Mouse (Mus musculus): Measurements from ENCODE around the gene Kcnc3. TPM values are rescaled to one million over a fixed set of nuclear protein-coding genes. Genes with fewer than 3 reads are reported as not detected.

The Kcnc3 gene
- total RNA-seq, 1 experiment from 2014 or later = 6.0 TPM

DNA sequence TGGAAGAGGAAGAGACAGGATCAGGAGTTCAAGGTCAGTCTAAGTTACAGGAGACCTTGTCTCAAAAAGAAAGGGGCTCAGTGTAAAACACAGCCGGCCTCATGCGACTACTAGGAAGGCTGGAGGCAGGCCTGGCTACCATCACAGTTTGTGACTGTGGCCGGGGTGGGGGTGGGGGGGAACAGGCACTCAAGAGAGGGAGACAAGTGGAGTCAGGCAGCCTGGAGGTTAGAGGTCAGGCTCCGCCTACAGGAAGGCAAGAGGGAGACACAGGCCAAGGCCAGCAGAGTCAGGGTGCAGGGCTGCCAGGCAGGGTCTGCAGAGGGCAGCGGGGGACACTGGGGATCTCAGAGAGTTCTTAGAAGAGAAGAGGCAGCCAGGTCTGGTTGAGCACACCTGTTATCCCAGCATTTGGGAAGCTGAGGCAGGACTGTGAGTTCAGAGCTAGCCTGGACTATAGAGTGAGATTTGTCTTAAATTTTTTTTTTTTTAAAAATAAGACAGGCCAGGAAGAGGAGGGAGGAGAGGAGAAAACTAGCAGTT lies 6.6 kb downstream of the Kcnc3 start:
- no peak for DNase-seq

DNA sequence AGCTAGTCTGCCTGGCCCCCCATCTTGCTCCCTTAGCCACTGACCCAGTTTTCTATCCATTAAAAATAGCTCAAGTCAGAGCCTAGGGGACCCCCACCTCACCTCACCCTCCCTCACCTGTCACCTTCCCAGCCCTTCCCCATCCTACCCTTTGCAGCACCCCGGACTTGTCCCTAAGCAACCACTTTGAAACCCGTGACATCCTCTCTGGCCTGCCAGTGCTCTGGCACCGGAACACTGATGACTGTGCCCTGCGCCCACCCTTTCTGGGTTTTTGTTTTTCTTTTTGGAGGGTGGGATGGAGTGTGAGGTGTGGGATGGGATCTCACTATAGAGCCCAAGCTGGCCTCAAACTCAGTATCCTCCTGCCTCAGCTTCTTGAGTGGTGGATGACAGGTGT lies 7.2 kb downstream of the Kcnc3 start:
- DNase-seq = no peak

DNA sequence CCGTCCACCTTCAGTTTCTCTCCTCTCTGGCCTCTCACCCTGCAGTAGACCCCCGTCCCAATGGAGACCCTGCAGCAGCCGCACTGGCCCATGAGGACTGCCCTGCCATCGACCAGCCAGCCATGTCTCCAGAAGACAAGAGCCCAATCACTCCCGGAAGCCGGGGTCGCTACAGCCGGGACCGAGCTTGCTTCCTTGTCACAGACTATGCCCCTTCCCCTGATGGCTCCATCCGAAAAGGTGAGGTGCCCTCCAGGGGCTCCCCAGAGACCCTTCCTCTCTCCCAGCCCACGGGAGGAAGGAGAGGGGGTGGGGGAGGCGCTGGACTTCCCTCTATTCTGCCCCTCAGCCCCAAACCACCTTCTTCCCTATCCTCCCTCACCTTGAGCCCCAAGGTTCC lies 7.9 kb downstream of the Kcnc3 start:
- no peak for DNase-seq

DNA sequence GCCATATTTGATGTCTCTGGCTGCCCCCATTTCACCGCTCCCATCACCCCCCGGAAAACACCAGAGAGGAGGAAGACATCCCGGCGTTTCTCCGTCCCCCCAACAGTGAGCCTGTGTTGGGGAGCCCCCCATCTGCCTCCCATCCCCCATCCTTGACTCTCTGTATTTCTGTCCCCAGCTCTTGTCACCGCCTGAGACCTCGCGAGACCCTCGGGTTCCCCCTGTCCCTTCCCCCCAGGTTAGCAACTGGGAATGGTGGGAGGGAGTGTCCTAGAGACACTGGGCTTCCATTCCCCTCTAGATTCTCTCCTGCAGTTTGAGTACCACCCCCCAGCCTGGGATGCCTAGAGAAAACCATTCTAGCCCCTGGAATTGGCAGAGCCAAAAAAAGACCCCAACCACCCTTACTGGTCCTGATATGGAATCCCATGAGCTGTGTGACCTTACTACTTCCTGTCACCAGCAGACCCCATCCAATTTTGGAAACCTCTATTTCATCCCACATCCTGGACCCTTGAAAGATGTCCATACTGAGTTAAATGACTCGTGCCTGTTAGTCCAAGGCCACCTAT lies 10.3 kb downstream of the Kcnc3 start:
- no peak for DNase-seq

DNA sequence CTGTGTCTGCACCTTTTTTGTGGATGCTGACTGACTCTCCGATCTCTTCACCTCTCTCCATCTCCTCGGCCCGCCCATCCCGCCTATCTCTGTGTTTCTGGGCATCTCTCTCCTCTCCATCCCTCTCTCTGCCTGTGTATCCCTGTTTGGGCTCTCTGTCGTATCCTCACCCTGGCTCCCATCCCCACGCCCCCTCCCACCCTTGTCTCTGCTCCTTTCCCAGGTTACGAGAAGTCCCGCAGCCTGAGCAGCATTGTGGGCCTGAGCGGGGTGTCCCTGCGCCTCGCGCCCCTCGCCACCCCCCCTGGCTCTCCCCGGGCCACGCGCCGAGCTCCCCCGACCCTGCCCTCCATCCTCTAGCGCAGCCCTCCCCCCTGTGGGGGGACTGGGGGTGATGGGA lies 11.2 kb downstream of the Kcnc3 start:
- DNase-seq = no peak

DNA sequence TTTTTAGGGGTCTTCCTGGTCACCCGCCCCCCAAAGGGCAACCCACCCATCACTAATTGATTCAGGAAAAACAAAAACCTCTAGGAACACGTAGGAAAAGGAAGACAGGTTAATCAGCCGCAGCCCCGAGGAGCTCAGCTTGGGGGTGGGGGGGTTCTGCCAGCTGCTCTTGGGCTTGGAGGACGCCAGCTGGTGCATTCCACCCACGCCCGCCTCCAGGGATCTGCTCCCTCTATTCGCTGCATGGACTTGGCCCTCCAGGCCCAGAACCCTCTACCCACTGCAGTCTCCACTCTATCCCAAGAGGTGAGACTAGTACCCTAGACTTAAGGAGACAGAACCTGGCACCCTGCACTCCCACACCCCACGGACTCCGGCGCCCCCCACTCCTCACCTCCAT lies 12.0 kb downstream of the Kcnc3 start:
- DNase-seq = no peak

DNA sequence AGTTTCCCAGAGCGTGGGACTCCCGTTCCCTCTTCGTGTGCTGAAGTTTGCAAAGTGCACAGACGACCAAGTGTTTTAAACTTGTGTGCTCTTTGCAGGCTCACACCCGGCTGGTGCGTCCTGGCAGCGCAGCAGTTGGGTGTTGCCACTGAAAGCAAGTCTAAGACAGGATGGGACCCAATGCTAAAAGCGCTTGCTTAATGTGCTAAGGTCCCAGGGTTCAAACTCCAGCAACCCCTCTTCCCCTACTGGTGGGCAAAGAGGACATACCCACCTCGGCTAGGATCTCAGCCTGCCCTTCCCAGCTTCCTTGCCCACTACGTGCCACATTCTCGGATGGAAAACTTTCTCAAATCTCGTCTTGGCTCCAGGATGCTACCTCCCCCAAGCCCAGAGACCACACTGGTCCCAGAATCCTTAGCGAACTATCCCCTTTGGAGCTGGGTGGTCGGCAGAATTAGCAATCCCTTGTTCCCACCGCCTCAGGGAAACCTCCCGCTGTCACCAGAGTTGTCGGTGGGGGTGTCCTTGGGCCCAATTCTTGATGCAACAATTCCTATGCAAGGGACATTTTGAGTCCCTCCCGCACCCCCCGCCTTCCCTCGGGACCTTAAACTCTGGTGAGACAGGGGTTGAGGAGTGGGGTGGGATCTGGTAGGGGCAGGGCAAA lies 12.9 kb downstream of the Kcnc3 start:
- DNase-seq = no peak

DNA sequence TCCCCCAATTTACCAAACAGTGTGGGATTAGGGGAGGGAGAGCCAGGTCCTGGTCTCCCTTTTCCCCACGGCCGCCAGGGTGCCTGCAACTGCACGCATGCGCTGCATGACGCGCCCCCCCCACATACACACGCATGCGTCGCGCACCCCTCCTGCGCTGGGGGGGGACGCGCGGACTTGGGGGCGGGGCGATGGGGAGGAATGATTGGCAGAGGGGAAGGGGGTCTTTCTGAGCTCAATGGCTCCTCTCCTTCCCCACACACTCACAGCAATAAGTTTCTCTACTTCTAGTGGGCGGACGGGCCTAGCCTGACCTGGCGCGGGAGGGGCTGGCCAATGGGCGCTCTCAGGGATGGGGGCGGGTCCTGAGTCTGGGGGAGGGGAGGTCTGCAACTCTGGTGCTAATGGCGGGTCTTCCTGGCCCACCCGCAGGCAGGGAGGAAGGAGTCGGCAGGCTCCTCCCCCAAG lies 13.7 kb downstream of the Kcnc3 start:
- peak; percentile 43 for DNase-seq

DNA sequence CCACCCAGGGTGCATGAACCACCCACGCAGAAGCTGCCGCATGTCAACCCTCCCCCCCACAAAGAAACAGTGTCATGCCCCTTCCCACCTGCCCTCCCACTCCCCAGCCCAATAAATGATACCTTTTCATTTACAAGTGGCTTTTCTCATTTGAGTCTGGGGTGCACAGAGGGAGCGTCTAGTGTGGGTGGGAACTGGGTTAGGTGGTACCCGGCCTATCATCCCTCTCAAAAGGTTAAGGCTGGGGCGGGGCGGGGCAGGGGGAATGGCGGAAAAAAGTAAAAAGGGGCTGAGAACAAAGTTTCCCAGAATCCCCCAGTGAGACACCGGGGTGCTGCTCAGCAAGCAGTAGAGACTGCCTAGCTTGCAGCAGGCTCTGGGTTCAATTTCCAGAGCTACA lies 14.2 kb downstream of the Kcnc3 start:
- DNase-seq = no peak

DNA sequence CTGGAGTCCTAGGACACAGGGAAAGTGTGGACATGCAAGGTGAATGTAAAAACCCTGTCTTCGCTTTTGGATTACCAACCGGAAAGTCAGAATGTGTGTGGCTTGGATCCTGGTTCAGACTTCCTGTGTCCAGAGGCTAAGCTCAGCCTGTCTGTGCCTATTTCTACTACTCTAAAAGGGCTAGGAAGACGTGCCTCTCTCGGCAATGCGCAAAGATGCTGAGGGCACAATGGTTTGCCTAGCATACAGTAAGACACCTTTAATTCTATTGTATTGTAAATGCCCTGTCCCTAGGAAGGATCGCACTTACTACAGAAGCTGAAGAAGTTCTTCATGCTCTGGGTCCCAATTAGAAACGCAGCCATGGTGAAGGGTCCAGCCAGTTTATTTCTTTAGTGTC lies 15.0 kb downstream of the Kcnc3 start:
- DNase-seq = no peak

DNA sequence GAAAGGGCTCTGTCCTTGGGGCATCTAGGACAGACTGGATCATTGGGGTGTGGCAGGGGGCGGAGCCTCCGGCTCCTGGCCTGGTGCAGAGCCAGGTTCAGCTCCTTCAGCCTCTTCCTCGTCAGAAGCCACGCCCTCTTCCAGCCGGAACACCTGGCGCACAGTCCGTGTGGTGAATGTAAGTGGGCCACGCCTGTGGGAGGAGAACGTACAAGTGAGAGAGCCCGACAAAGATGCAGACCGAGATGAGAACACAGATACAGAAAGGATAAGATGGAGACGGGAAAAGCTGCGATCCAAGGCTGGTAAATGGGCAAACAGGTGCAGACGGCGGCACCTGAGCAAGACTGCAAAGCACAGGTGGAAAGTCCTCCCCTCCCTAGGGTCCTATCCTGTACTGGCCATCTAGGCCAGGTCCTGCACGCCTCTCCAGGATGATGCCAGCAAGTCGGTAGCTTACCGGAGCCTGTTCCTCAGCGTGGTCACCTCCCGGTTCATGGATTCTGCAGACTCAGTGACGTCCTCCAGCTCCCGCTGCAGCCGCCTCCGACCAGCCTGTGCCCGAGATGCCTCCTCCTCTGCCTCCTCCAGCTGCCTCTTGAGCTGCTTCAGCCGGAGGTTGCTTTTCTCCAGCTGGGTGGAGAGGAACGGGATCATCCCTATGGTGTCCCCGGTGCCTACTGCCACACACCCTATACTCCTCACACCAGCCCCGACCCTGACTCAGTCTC lies 15.9 kb downstream of the Kcnc3 start:
- no peak for DNase-seq

DNA sequence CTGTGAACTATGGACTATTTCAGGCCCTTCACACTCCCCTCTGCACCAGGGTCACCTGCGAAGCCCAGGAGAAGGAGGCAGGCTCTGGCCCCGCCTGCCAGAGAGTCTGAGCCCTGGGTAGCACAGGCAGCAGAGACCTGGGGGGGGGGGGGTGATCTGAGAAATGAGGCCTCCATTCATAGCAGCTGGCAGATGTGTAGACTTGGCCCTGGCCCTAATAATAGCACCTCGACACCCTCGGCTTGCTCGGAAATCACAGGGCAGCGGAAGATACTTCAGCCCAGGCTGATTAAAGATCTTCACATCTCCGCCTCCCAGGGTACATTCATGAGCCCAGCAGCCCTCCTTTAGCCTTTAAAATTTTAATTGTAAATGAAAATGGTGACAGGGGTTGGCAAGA lies 21.7 kb downstream of the Kcnc3 start:
- no peak for DNase-seq

DNA sequence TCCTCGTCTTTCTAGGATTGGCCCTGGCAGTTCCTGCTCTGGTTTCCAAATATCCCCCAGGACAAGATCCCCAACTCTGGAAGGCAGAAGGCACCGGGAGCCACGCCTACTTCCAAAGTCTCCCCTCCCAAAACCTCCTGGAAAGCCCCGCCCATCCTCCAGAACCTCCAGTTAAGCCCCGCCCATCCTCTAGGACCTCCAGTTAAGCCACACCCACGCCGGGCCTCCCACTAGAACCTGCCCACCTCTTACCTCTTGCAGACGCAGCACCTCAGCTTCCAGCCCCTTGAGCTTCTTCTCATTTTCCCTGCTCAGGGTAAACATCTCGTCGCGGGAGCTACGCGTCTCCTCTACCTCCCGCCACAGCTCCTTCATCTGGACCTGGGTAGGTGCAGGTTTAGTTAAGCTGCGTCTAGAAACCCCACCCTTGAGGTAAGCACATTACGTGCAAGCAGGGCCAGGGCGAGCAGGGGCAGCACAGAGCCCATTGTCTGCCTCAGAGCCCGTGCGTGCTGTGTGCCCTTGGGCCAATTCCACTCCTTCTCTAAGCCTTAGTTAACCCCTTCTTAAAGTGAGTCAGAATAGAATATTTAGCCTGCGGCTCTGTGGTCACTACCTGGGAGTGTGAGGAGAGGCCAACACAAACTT lies 23.7 kb downstream of the Kcnc3 start:
- DNase-seq = no peak

DNA sequence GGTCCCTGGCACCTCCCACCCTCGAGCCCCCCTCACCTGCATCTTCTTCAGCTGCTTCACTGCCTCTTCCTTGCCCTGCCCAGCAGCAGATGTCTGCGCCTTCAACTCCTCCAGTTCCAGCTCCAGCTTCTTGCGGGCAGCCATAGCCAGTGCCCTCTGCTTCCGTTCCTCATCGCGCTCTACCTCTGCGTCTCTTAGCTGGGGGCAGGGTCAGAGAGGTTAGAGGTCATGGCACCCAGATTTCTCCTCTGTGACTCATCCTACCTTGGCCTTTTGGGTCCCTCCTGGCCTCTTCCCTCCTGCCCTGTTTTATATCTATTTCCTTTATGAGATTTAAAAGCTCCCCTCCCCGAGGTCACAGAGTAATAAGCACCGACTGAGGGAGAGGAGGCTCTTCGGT lies 24.8 kb downstream of the Kcnc3 start:
- DNase-seq = no peak

DNA sequence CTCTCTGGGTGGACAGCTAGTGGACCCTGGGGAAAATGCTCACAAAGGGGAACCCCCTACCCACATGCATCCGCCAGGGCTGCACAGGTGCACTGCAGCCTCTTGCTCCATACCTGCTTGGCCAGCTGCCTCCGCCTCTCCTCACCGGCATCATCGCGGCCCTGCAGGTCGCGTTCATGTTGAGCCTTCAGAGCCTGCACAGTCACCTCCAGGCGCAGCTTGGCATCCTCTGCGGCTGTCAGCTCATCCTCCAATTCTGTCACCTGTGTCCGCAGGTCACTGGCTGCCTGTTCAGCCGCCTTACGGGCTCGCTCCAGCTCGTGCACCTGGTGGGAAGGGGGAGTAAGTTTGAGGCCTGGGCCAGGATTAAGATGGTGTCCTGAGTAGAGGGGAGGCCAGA lies 25.5 kb downstream of the Kcnc3 start:
- no peak for DNase-seq

DNA sequence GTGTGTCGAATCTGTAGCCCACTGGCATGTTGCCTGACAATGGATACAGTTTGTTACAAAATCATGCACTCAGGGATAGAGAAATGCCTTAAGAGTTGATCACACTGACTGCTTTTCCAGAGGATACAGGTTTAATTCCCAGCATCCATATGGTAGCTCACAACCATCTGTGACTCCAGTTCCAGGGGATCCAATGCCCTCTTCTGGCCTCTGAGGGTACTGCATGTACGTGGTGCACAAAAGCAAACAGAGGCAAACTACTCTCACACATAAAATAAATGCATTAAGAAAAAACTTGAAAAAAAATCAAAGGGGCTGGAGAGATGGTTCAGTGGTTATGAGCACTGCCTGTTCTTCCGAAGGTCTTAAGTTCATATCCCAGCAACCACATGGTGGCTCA lies 26.6 kb downstream of the Kcnc3 start:
- DNase-seq = no peak

DNA sequence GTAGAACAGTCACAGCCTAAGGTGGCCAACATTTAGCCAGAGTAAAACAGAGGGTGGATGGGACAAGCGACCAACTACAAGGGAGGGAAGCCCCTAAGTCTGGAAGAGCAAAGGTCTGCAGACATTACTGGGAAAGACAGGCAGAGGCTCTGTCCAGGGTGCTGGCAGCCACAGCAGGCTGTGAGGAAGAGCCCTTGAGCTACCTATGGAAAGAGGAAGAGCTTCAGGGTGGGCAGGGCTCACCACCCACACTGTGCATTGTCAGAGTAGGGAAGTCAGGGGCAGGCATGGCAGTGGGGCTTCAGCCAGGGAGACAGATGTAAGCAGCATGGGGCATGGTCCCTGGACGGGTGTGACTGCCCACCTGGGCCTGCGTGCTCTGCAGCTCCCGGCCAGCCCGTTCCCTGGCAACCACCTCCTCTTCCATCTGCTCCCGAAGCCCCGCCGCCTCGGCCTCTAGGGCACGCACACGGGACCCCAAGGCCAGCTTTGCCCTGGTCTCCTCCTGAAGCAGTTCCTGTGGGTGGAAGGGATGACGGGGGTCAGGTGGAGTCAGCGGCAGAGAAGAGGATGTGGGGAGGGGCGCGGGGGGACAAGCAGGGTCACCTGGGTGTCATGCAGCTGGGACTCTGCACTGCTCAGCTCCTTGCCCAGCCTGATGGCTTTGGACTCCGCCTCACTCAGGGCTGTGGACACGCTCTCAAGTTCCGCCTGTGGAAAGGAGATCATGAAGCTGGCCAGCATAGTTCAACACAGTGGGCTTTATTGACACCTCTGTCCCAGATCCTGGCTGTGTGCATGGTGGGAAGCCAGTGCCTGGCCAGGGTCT lies 33.5 kb downstream of the Kcnc3 start:
- no peak for DNase-seq

DNA sequence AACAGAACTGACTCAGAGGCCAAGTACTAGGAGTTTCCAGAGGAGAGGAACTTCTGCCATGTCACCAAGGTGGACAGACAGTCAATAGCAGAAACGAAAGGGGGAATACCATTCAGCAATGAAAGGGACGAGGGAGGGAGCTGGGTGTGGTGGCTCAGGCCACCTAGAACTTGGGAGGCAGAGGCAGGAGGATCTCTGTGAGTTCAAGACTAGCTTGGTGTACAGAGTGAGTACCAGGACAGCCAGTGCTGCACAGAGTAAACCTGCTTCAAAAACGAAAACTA lies 34.0 kb downstream of the Kcnc3 start:
- no peak for DNase-seq

DNA sequence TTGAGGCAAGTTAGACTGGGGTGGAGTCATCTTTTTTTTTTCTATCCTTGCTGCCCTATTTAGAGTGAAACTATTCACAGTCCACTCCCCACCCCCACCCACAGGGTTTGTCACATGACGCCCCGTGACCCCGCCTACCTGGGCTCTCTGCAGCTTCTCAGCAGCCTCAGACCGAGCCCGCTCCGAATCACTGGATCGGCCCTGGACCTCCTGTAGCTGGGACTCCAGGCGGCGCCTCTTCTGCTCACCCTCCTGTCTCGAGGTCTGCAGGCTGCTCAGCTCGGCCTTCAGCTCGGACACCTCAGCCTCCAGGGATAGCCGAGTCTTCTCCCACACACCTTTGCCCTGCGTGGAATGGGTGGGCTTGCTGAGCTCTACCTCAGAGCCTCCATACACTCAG lies 34.4 kb downstream of the Kcnc3 start:
- DNase-seq = no peak

DNA sequence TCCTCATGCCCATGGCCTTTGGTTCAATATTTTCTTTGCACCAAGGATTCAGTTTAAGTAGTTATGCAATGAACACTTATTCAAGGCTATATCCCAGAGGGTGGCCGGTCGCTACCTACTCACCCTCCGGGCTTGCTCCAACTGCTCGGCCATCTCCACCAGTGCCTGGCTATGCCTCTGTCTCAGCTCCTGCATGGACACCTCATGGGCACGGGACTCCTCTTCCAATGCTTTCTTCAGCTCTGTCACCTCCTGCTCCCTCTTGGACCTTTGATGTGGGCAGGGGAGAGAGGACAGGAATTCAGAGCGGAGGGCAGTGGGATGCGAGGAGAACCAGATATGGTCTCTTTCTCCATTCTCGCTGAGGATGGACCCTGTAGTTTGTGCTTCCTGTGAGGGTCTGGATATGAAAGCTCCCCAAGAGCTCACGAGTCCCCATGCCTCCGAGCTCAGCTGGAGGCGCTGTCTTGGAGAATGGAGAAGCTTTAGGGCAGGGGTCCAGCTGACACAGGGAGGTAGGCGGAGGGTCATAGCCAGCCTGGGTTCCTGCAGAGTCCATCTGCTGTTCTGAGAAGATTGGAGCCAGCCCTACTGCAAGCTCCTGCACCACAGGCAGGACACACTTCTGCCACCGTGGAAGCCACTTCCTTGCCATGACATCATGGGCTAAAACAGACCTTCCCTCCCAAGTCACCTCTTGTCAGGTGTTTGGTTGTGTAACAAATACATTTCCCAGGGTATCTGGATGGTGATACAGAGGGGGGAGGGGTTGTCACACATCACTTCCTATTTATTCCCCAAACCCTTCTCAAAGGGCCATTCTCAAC lies 35.0 kb downstream of the Kcnc3 start:
- DNase-seq = no peak

DNA sequence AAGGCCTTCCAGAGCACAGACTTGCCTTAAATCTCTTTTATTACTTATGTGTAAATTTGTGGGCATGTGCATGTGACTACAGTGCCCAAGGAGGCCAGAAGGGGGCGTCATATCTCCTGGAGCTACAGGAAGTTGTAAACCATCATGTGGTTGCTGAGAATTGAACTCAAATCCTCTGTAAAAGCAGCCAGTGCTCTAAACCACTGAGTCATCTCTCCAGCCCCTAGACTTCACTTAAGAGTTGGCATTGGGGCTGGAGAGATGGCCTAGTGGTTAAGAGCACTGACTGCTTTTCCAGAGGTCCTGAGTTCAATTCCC lies 35.6 kb downstream of the Kcnc3 start:
- DNase-seq = no peak

DNA sequence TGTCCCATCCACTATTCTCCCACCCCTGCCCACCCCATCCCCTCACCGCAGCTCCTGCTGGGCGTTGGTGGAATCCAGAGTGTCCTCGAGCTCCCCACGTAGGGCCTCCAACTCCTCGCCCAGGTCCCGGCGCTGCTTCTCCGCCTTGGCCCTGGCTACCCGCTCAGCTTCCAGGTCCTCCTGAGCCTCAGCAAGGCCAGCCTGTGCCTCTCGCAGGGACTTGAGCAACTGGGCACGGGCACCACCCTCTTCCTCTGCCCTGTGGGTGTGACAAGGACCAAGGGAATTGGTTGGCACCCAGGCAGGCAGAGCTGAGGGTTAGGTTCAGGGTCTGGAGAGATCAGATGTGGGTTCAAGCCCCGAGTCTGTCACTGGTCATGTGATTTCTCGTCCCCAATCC lies 36.5 kb downstream of the Kcnc3 start:
- no peak for DNase-seq

All from adrenal gland, postnatal 25 days (tissue).